Mouse (Mus musculus): Measurements from ENCODE around the gene Selp.

The Selp gene

DNA sequence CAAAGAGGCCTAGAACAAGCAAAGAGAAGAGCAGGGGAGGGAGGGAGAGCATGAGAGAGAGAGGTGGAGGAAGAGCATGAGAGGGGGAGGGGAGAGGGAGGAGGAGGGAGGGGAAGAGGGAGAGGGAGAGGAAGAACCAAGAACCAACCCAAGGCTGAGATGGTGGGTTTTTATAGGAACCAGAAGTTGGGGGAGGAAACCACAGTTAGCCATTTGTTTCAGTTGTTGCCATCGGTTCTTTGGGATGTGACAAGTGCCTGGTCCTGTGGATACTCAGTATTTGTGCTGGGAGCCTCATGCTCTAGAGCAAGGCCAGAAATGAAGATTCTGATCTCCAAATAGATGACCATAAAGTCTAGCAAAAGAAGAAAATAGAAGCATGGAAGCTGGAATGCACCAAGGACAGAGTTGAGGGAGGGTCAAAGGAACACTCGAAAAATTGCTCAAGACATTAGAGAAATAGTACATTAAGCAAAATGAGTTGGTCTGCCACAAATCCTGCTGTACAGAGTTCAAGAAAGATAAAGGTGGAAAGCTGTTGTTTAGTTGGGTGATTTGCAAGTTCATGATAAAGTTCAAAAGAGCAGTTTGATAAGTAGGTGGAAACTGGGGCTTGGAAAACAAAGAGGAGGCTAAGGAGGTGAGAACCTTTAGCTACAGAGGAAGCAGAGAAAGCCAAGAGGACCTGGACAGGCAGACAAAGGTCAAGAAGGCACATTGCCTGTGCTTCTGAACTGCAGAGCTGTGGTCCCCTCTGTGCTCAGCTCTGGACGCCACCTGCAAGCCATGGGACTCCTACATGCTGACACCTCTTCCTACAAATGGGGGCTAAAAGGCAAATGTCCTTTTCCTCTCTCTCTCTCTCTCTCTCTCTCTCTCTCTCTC, 5.1 kb downstream of the Selp start:
- no peak for DNase-seq (ENCODE audit: low spot score in 2 of 2)

DNA sequence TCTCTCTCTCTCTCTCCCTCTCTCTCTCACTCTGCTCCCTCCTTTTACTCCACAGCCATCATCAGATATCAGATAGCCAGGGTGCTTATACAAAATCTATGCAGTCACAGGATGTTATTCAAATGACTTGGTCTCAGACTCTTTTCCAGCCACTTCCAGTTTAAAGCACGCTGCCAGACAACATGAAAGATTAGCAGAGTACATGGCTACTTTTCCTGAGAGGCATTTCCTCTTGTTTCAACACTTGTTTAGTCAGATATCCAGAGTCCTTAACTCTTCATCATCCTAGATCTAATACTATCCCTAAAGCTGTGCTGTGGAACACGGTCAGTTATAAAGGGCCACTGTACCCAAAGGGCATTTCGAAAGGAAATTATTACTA, 5.7 kb downstream of the Selp start:
- DNase-seq (ENCODE audit: low spot score in 2 of 2): no peak

DNA sequence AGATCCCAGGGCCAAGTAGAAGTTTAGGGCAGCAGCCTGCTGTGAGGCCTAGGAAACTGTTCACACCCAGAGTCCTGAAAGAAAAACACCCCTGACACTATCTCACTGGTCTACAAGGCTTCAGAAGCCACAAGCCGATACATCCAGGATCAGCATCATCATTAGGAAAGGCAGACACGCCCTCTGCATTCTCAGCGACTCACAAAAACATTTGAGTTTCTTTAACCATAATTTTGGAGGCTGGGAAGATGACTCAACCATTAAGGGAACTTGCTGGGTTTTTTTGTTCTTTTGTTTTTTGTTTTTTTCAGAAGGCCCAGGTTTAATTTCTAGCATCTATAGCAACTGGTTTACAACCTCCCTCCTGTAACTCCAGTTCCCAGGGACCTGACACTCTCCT, 8.8 kb downstream of the Selp start:
- DNase-seq (ENCODE audit: low spot score in 2 of 2): no peak

DNA sequence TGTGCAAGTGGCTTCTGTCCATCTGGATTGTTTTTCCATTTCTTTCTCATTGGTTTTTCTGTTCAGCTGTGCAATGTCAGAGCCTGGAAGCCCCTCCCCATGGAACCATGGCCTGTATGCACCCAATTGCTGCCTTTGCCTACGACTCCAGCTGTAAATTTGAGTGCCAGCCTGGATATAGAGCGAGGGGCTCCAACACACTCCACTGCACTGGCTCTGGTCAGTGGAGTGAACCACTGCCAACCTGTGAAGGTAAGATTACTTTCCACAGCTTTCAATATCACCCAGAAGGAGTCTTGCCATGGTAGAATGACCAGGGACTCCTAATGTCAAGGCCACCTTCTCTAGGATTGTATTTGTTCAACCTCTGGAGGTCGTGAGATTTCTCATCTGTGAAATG, 14.9 kb downstream of the Selp start:
- no peak for DNase-seq (ENCODE audit: low spot score in 2 of 2)

DNA sequence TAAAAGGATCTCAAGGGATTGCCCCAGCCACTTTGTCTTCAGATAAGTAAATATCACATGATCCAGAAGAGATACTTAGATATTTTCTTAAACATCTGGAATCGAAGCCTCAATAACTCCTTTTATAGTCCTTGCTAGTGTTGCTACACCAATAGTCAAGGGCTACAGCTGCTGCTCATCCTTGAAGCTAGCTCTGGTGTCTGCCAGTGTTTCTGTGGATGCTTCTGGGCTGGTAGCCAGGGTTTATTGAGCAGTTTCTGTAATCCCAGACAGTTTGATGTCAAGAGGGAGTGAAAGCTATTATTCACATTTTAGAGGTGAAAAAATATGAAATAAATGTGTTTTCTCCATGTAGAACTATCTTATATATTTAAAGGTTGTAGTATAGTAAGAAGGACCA, 17.5 kb downstream of the Selp start:
- DNase-seq (ENCODE audit: low spot score in 2 of 2): no peak

DNA sequence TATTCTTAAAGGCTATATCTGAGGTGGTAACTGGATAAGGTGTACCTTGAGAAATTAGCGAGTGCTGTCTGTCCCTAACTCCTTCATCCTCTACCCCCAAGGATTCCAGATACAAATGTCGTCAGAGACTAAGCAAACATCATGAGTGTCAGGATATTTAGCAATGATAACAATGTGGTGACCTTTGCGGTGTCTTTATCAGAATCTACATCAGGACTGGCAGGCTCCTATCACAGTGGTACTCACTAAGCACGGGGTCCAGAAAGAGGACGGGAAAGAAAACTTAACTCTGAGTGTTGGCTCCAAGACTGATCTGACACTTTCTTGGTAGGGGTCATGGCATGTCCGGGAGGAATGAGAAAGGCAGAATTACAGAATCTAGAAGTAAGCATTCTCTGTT, 19.0 kb downstream of the Selp start:
- no peak for DNase-seq (ENCODE audit: low spot score in 2 of 2)

DNA sequence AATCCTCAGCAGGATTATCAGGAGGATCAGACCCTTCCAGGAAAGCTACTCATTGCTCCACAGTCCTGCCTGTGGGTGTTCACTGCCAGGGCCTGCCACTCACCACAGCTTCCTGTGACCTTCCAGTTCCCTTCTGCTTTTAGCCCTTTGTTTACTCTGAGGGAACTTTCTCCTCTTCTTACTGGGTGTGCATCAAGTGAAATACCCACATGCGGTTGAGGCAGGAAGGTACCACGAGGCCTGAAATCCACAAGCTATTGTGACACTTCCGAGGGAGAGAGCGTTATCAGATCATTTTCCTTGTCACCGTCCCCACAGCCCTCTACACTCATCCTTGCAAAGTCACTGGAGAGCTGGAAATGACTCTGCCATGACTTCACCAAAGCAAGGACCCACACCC, 20.3 kb downstream of the Selp start:
- DNase-seq (ENCODE audit: low spot score in 2 of 2): no peak

DNA sequence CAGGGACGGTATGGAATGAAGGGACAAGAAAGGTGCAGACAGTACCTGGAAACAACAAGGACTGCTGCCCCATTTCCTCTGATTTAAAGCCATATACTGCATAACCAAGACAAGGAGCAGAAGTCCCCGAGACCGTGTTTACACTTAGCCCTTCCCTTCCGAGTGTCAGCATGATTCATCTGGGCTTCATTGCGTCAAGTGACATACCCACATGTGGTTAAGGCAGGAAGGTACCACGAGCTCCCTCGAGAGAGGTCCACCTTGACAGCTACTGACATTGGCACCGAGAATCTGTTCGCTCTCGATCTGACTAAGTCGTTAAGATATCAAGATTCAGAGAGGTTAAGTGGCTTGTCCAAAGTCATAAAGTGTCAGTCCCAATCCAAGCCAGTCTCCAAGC, 20.9 kb downstream of the Selp start:
- no peak for DNase-seq (ENCODE audit: low spot score in 2 of 2)

DNA sequence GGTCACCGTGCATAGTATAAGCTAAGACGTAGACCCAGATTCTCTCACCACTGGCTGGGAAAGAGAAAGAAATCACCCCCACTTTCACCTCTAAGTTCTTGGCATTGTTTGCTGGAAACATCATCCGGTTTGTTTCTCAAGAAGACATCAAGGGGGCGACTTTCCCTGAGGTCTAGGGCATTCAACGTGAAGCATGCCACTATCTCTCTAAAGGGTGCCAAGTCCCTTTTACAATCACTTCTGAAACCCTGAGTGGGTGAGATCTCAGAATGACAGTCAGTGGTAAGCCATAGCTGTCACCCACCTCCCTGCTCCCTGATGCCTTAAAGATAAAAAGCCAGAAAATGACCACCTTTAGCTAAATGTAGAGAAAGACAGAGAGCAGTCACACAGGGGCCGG, 21.6 kb downstream of the Selp start:
- DNase-seq (ENCODE audit: low spot score in 2 of 2): no peak

DNA sequence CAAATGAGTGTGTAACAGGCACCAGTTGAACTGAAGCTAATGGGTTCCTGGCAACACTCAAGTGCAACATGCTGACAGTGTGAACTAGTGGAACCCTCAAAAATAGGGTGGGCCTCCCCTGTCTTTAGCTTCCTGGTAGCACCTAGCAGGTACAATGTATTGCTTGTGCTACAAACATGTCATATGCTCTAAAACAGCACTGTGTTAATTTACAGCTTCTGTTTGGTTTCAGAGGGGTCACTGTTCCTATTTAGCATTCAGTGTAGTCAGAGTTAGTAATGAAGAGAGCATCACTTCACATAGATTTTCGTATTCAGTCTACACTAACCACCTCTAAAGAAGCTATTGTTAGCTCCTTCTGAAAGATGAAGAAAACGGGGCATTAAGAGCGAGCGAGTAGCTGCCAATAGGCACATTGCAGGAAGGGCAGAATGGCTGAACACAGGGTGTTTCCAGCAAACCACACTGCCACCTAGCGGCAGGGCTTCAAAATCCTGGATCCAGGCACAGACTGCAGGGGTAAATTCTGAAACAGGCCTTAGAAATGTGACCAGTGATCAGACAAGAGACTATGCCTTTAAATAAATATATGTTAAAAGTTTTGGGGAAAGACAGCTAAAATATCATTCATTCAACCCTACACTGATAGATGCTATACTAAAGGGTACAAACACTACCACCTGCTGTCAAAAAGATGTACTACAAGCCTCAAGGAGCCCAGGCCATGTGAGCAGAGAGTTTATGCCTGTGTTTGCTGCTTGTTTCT, 23.5 kb downstream of the Selp start:
- DNase-seq (ENCODE audit: low spot score in 2 of 2): peak; percentile 45 to 50

DNA sequence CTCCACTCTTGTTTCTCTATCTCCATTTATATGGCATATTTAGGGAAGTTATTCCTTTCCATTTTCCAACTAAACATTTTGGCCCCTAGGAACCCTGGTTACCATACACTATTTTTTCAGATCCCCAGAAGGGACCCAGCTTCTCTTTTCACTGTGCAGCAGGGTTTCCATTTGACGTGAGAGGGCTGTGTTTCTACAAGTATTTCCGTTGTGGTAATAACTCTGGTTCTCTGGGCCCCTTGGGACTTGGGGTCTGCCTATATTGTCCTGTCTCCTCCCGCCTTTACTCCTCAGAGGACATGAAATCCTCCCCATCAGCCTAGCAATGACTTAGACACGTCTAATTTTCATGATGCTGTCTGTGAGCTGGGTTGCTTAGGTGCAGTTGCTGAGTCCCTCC, 24.4 kb downstream of the Selp start:
- no peak for DNase-seq (ENCODE audit: low spot score in 2 of 2)

DNA sequence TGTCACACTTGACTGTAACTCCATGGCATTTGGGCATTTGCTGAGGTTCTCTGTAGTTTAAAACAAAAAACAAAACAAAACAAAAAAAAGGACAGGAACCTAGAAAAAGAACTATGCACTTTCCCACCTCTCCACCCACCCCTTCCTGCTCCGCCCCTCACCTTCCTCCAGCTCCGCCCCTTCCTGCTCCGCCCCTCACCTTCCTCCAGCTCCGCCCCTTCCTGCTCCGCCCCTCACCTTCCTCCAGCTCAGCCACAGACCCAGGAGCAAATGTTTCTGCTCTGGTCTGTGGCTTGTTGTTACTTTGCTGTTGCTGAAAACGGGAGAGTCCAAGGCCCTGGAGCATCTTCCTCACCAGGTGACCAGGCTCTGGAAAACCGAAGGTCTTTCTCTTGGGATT, 34.0 kb downstream of the Selp start:
- no peak for DNase-seq (ENCODE audit: low spot score in 2 of 2)

DNA sequence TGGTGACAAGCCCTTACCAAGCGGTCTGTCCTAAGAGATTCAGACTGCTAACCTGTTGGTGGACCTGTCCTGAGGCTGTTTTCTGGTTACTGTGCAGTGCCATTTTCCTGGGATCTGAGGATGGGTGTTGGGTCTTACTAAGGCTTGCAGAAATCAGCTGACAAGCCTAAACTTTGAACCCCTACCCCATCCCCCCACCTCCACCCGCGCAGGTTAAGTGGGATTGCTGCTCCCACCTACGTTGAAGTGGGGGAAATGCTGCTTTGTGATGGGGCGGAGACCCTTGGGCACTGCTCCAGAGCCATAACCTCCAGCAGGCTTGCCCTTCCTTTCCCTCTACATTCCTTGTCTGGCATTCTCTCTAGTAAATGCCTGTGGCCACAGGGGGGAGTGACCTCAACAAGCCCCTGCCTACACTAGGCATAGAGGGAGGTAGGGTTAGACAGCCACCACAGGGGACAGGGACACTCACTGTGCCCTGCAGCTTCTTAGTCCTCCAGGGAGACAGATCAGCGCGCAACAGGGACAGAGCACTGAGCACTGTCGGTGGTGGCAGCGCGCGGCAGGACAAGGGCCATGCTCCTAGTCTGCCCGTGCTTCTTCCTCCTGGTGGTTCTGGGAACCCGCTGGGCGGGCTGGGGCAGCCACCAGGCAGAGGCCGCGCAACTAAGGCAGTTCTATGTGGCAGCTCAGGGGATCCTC, 36.5 kb downstream of the Selp start, which contains the start of gene F5:
F5 (plus strand) TSS at position 452 of the 702 bp plus-strand sequence.
- DNase-seq (ENCODE audit: low spot score in 2 of 2): no peak

DNA sequence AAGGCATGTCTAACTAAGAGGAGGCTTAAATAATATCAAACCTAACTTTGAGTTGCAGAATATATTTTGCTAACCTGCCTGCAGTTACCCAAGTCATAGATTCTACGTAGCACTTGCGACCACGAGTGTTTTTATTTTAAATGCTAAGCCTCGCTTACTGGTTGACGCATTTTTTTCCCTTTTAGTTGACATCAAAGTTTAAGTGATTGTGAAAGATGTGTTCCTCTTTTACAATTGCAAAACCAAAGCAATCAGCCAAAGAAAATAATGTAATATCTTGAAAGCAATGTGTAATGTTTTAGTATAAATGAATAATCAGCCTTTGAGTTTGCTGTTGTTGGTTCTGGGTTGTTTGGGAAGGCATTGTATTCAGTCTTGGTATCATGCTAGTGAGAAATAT, 37.8 kb downstream of the Selp start:
- no peak for DNase-seq (ENCODE audit: low spot score in 2 of 2)

DNA sequence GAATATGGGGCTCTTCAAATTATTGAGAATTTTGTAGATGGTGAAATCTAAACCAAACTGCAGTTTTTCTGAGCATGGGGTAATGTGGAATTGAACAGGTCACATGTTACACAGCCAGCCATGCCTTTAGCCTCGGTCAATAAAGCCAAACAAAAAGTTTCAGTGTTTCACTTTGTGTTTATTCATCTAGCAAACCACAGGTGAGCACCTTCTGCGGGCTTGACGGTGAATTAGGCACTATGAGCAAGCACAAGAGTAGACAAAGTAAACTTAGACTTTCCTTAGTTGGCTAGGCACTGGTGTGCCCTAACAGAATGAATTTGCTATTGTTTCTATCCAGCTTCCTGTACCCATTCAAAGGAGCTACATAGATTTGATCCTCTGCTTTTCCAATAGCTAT, 39.9 kb downstream of the Selp start:
- no peak for DNase-seq (ENCODE audit: low spot score in 2 of 2)

DNA sequence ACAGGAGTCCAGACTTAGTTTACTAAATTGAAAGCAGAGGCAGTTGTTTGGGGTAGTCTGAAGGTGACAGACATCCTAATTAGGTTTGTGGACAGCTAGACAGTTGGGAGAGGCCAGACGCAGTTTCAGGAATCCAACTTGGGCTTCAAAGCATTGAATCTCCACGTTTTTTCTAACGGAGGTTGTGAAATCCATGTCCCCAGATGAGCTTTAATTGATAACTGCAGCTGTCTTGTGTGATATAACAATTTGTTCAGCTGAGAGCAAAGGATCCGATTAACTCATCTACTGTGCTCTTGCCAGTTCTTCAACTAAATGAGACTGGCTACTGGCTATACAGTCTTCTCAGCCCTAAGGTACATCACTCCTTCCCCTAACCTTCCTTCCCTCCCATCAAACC, 43.5 kb downstream of the Selp start:
- DNase-seq (ENCODE audit: low spot score in 2 of 2): no peak

DNA sequence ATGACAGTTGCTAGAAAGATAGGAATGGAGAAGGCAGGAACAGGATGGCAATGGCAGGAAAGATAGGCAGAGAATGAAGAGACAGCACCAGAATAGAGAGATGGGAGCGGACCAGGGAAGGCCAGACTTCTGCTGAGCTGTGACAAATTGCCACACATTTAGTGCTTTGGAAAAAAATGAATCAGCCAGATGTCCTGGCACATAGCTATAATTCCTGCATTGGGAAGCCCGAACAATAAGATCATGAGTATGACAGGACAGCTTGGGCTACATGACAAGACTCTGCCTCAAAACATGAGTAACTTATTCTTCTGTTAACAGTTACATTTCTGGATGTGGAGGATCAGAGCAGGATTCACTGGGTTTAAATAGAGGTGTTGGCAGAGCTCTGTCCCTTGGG, 44.7 kb downstream of the Selp start:
- no peak for DNase-seq (ENCODE audit: low spot score in 2 of 2)

DNA sequence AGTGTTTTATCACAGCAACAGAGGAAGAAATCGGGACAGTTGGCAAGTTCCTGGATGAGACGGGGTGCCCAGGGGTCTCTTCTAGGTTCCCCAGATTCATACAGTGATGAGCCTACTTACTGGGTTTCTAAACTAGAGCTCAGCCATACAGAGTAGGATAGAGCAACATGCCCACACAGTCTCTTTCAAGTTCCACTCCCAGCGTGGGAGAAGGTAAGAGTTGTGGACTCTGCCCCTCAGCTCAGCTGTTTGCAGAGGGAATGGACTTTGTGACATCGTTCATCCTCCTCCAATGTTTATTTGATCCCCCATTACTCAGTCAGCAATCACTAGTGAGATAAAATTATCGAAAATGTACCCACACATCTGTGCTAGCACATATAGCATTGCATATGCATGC, 47.7 kb downstream of the Selp start:
- no peak for DNase-seq (ENCODE audit: low spot score in 2 of 2)

DNA sequence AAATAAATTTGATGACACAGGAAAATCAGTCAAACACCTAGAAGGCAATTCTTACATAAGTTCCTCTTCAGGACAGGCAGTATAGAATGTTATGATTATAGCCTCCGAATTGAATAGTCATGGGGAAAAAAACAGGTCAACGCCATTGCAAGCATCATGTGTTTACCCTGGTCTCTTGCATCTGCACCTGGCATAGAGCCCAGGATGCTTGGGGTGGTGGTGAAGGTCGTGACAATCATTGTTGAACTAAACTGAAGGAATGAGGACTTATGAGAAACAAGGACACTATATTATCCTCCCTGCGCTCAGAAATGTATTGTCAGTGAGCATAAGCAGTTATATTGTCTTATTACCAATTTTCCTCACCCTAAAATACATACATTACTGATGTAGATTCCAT, 53.8 kb downstream of the Selp start:
- no peak for DNase-seq (ENCODE audit: low spot score in 2 of 2)

DNA sequence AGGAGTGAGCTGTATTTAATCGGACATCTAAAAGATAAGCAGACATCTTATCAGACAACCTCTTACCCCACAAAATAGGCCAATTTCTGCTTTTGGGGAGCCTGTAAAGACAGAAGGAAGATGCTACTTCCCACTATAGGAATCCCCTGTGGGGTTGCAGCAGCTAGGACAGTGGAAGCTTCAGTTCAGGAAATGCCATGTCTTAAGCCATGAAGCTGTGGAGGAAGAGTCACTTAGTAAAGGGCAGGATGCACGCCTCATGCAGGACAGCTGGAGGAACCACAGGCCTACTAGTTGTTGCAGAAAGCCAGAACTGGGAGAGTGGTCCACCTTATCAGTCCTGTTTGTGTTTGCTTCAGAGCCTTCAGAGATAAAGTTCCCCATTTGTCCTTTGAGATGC, 55.4 kb downstream of the Selp start:
- DNase-seq (ENCODE audit: low spot score in 2 of 2): no peak

DNA sequence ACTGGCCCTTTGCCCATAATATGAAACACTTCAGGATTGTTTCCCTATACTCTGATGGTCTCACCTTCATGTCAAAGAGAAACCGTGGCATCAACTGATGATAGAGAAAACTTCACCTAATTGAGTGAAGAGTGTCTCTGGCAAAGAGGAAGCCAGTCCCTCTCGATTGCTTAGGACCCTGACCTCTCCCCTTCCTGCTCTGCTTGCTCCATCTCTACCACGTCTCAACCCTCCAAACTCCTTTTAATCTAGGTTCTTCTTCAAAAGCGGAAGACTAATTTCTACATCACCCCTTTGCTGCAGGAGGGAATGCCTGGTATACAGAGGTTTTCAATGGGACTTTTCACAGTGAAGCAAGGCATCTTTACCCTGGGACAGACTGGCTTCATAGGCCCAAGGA, 58.1 kb downstream of the Selp start:
- DNase-seq (ENCODE audit: low spot score in 2 of 2): no peak

DNA sequence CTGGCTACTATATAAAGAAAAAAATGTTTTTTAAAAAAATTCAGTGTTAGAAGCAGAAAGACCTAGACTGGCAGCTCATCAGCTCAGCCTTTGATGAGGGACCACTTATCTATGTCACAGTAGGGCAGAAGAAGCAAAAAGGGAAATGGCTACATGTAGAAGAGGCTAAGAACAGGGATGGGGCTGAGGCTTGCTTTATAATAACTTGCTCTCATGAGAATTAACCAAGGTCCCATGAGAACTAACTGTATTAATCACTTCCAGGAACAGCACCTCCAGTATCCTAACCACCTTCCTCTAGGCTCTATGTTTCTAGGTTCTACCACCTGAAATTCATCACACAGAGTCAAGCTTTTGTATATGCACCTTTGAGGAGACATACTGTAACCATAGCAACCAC, 61.8 kb downstream of the Selp start:
- DNase-seq (ENCODE audit: low spot score in 2 of 2): no peak

DNA sequence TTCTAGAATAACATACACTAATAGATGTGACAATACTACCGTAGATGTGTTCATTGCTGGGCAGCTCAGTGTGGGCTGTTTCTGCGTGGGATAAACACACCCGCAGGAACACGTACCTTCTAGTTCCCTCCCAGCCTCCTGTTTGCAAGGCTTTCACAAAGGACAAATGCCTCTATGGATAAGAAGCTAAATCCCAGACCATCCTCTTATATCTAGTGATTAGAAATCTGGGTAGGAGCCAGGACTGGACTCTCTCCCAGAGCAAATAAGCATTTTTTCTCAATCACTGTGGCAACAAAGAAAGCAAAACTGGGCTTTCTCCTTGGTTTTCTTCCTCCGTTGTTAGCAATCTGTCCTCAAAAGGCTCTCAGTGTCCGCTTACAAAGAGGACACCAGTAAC, 63.4 kb downstream of the Selp start:
- no peak for DNase-seq (ENCODE audit: low spot score in 2 of 2)
